Mouse (Mus musculus): ENCODE data around the gene Rgs21. TPM values are rescaled to one million over a fixed set of nuclear protein-coding genes. Genes with fewer than 3 reads are reported as not detected.

Gene Rgs21
- not detected in 2 replicates for polyA plus RNA-seq (2015; fragmentation: Nextera tagmentation; extraction: Ambion mirVana)

DNA sequence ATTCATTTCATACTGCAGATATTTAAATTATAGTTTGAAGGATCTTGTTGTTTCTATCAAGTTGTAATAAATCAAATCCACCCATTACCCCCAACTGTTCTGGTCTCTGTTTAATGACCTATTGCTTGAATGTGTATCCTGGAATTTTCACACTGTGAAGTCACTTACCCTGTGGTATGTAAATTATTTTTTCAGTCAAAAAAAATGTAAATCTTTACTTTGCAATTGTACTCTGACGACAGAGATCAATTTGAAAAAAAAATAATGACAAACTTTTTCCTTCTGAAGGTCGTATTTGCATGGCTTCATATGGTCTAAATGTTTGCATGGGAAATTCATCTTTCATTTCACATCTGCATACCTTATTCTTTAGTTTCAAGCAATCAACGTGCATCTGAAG is at the start of gene Rgs21:
Gene Rgs21 (minus strand): TSS at position 101 of the 400 bp plus-strand sequence.
- Histone ChIP-seq H3K4me2 (ENCODE audit: low read depth, low read length) (no peak within 1 kb of the TSS), H3K36me3 (replicated peaks; ENCODE audit: insufficient read depth, low read length) (no peaks in the 10 kb centered on the region), H3K9ac (replicated peaks) (no peak within 1 kb of the TSS), H3K4me3 (ENCODE audit: low read depth, low read length) (no peak within 1 kb of the TSS), H3K27ac (ENCODE audit: low read depth) (no peak within 1 kb of the TSS), H3K9me3 (ENCODE audit: low read length) (no peaks in the 10 kb centered on the region), H3K27me3 (ENCODE audit: insufficient read depth, low read length) (no peaks in the 10 kb centered on the region), H3K4me1 (ENCODE audit: insufficient read depth) (no peaks in the 10 kb centered on the region)
- 56% methylated on average over 3 of the region's 3 CpGs for WGBS (ENCODE audit: insufficient replicate concordance)
- no peak for TF ChIP-seq CTCF (IDR thresholded peaks at IDR 0.05; ENCODE audit: low read depth)
- no peak for TF ChIP-seq EP300 (IDR thresholded peaks at IDR 0.05; ENCODE audit: low read depth)
- ATAC-seq: no peak
- no peak for DNase-seq

DNA sequence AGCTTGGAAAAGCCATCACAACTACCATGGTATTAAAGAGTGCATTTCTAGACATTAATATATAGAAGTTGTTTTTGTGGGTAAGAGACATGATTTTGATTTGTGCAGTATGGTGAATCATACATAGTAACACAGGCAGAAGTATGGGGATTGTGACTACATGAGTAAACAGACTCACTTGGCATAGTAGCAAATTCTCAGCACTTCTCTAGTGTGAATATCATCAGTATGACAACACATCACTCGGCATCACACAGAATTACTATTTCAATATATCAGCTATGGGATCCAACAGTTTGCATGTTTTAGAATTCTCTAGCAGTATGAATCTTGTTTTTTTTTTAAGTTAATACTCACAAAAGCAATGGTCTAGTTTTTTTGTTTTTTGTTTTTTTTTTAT is 36.6 kb upstream of the Rgs21 start:
- no peak for ATAC-seq
- H3K27me3 ChIP-seq (ENCODE audit: insufficient read depth, low read length): no peaks in the 10 kb centered on the region
- no peak overlapping the region for H3K9ac ChIP-seq (replicated peaks)
- no peak overlapping the region for H3K4me3 ChIP-seq (ENCODE audit: low read depth, low read length)
- no peak overlapping the region for H3K27ac ChIP-seq (ENCODE audit: low read depth)
- no peaks in the 10 kb centered on the region for H3K36me3 ChIP-seq (replicated peaks; ENCODE audit: insufficient read depth, low read length)
- 78% methylated on average over 1 of the region's 1 CpGs for WGBS (ENCODE audit: insufficient replicate concordance)
- TF ChIP-seq CTCF (IDR thresholded peaks at IDR 0.05; ENCODE audit: low read depth) (no peak), EP300 (IDR thresholded peaks at IDR 0.05; ENCODE audit: low read depth) (no peak)
- no peaks in the 10 kb centered on the region for H3K4me1 ChIP-seq (ENCODE audit: insufficient read depth)
- no peak overlapping the region for H3K4me2 ChIP-seq (ENCODE audit: low read depth, low read length)
- no peaks in the 10 kb centered on the region for H3K9me3 ChIP-seq (ENCODE audit: low read length)
- DNase-seq: no peak

DNA sequence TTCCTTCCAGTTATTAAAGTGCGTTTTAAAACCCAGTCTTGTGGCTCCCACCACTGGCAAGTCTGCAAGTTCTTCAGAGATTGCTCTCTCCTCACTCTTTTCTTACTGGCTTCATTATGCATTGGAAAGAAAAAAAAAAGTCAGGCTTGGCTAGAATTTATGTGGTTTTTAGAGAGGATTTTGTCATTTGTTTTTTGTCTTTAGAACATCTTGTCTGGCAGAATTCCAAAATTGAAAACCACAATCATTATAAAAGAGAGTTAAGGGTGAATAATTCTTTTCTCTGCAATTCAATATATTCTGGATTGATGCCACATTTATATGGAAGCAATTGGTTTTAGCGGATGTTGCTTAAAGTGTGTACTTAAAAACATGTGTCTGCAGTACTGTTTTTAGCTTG is 35.5 kb upstream of the Rgs21 start:
- 73% methylated on average over 2 of the region's 2 CpGs for WGBS (ENCODE audit: insufficient replicate concordance)
- H3K9ac ChIP-seq (replicated peaks): no peak overlapping the region
- H3K36me3 ChIP-seq (replicated peaks; ENCODE audit: insufficient read depth, low read length): no peaks in the 10 kb centered on the region
- no peak overlapping the region for H3K4me2 ChIP-seq (ENCODE audit: low read depth, low read length)
- DNase-seq (no peak), ATAC-seq (no peak)
- H3K27ac ChIP-seq (ENCODE audit: low read depth): no peak overlapping the region
- no peak for TF ChIP-seq CTCF (IDR thresholded peaks at IDR 0.05; ENCODE audit: low read depth)
- TF ChIP-seq EP300 (IDR thresholded peaks at IDR 0.05; ENCODE audit: low read depth): no peak
- no peaks in the 10 kb centered on the region for H3K9me3 ChIP-seq (ENCODE audit: low read length)
- H3K27me3 ChIP-seq (ENCODE audit: insufficient read depth, low read length): no peaks in the 10 kb centered on the region
- no peaks in the 10 kb centered on the region for H3K4me1 ChIP-seq (ENCODE audit: insufficient read depth)
- H3K4me3 ChIP-seq (ENCODE audit: low read depth, low read length): no peak overlapping the region

DNA sequence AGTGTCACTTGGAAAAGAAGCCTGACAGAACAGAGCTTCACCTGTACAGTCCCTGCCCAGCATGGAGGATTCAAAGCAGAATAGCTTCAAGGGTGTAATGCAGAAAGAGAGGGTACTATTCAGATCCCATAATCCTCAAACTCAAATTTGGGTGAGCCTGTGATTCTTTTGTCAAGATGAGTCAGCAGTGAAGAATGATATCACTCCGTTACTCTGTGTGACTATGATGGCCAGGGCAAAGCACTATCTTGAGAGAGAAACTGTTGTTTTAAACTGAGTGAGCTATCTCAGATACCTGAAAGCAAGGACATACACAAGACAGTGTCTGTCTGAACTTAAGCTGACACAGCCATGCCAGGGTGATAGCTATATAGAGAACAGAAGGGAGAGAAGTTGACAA is 11.9 kb upstream of the Rgs21 start:
- Histone ChIP-seq H3K9ac (replicated peaks) (no peak overlapping the region), H3K4me3 (ENCODE audit: low read depth, low read length) (no peak overlapping the region), H3K36me3 (replicated peaks; ENCODE audit: insufficient read depth, low read length) (no peaks in the 10 kb centered on the region), H3K27me3 (ENCODE audit: insufficient read depth, low read length) (no peaks in the 10 kb centered on the region), H3K27ac (ENCODE audit: low read depth) (no peak overlapping the region), H3K4me1 (ENCODE audit: insufficient read depth) (no peaks in the 10 kb centered on the region), H3K4me2 (ENCODE audit: low read depth, low read length) (no peak overlapping the region), H3K9me3 (ENCODE audit: low read length) (no peaks in the 10 kb centered on the region)
- WGBS (ENCODE audit: insufficient replicate concordance): 63% methylated on average over 1 of the region's 1 CpGs
- TF ChIP-seq CTCF (IDR thresholded peaks at IDR 0.05; ENCODE audit: low read depth): no peak
- TF ChIP-seq EP300 (IDR thresholded peaks at IDR 0.05; ENCODE audit: low read depth): no peak
- no peak for DNase-seq
- ATAC-seq: no peak

DNA sequence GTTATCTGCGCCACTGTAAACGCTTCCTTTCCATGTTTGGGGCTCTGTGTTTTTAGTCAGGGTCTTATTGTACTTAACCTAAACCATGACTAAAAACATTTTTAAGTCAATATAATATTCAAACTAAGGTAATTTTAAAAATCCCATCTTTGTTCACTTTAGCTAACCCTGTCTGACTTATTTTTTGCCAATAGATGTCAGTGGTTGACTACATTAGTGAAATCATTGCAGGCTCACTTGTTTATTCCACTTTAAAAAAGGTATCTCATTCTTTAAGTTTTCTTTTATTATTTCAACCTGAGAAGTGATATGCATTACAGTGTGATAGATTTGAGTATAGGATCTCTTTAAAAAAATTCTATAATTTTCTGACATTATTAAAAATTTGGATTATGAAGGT is 5.5 kb upstream of the Rgs21 start:
- Histone ChIP-seq H3K4me1 (ENCODE audit: insufficient read depth) (no peaks in the 10 kb centered on the region), H3K36me3 (replicated peaks; ENCODE audit: insufficient read depth, low read length) (no peaks in the 10 kb centered on the region), H3K27ac (ENCODE audit: low read depth) (no peak overlapping the region), H3K9ac (replicated peaks) (no peak overlapping the region), H3K4me2 (ENCODE audit: low read depth, low read length) (no peak overlapping the region), H3K9me3 (ENCODE audit: low read length) (no peaks in the 10 kb centered on the region), H3K27me3 (ENCODE audit: insufficient read depth, low read length) (no peaks in the 10 kb centered on the region), H3K4me3 (ENCODE audit: low read depth, low read length) (no peak overlapping the region)
- TF ChIP-seq CTCF (IDR thresholded peaks at IDR 0.05; ENCODE audit: low read depth) (no peak), EP300 (IDR thresholded peaks at IDR 0.05; ENCODE audit: low read depth) (no peak)
- 87% methylated on average over 2 of the region's 2 CpGs for WGBS (ENCODE audit: insufficient replicate concordance)
- no peak for DNase-seq
- no peak for ATAC-seq

GRCm38 (mm10) chr1:144569905-144570304 is 2.4 kb upstream of the Rgs21 start:
- ATAC-seq (no peak), DNase-seq (no peak)
- WGBS (ENCODE audit: insufficient replicate concordance): 66% methylated on average over 3 of the region's 3 CpGs

DNA sequence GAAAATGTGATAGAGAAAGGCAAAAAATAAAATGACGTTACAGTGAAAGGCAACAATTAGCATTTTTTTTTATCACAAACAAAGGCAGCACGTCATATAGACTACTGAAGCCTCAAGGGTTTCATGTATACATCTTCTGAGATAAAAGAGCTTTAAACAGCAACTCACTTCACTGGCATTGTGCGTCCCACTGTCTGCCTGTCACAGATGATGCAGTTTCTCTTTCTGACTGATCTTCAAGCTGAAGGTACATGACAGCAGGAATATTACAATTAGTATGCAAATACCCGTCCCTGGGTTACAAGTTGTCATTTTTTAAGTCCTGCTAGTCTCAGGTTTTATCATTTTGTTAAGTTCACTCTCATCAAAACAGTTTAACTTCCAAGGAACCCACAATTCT is 22.3 kb downstream of the Rgs21 start:
- H3K27me3 ChIP-seq (ENCODE audit: insufficient read depth, low read length): no peaks in the 10 kb centered on the region
- no peak overlapping the region for H3K27ac ChIP-seq (ENCODE audit: low read depth)
- no peak overlapping the region for H3K9ac ChIP-seq (replicated peaks)
- ATAC-seq: no peak
- 66% methylated on average over 4 of the region's 4 CpGs for WGBS (ENCODE audit: insufficient replicate concordance)
- no peaks in the 10 kb centered on the region for H3K9me3 ChIP-seq (ENCODE audit: low read length)
- no peaks in the 10 kb centered on the region for H3K4me1 ChIP-seq (ENCODE audit: insufficient read depth)
- DNase-seq: no peak
- no peaks in the 10 kb centered on the region for H3K36me3 ChIP-seq (replicated peaks; ENCODE audit: insufficient read depth, low read length)
- no peak overlapping the region for H3K4me3 ChIP-seq (ENCODE audit: low read depth, low read length)
- H3K4me2 ChIP-seq (ENCODE audit: low read depth, low read length): no peak overlapping the region
- no peak for TF ChIP-seq CTCF (IDR thresholded peaks at IDR 0.05; ENCODE audit: low read depth)

More at GRCm38 (mm10) chr1:144569905-144570304, 2.4 kb upstream of the Rgs21 start:
- Histone ChIP-seq H3K4me3 (ENCODE audit: low read depth, low read length) (no peak overlapping the region), H3K36me3 (replicated peaks; ENCODE audit: insufficient read depth, low read length) (no peaks in the 10 kb centered on the region), H3K9me3 (ENCODE audit: low read length) (no peaks in the 10 kb centered on the region), H3K4me1 (ENCODE audit: insufficient read depth) (no peaks in the 10 kb centered on the region), H3K4me2 (ENCODE audit: low read depth, low read length) (no peak overlapping the region), H3K9ac (replicated peaks) (no peak overlapping the region), H3K27ac (ENCODE audit: low read depth) (no peak overlapping the region), H3K27me3 (ENCODE audit: insufficient read depth, low read length) (no peaks in the 10 kb centered on the region)
- TF ChIP-seq EP300 (IDR thresholded peaks at IDR 0.05; ENCODE audit: low read depth) (no peak), CTCF (IDR thresholded peaks at IDR 0.05; ENCODE audit: low read depth) (no peak)
